Mouse (Mus musculus) brain, embryonic 14.5 days (tissue): Measurements from ENCODE around the gene Dkkl1. TPM values are rescaled to one million over a fixed set of nuclear protein-coding genes. Genes with fewer than 3 reads are reported as not detected.

Experiments
- DNase-seq: peaks from one replicate; pipeline ENCODE4 v3.0.0-alpha.2; 2011; ENCODE audit warnings: low read depth
- CTCF ChIP-seq: fragments of 200-500 bp; IDR thresholded peaks from 2 replicates; pipeline ENCODE4 v1.5.1; 2012; ENCODE audit warnings: inconsistent platforms, mild to moderate bottlenecking, moderate library complexity, borderline replicate concordance; ENCODE audit not compliant: insufficient read depth, insufficient read length; ENCODE audit errors: extremely low read depth
- POLR2A ChIP-seq: fragments of 200-500 bp; IDR thresholded peaks from 2 replicates; pipeline ENCODE4 v1.6.1; 2012; ENCODE audit warnings: mild to moderate bottlenecking, inconsistent platforms, borderline replicate concordance; ENCODE audit not compliant: poor library complexity, insufficient read depth, insufficient read length, severe bottlenecking; ENCODE audit errors: extremely low read depth
- polyA plus RNA-seq: library from polyadenylated mRNA; depleted of rRNA; stranded (reverse); fragments of >200 nt; gene quantifications from 2 replicates; pipeline ENCODE4 v1.2.3, GENCODE M21; 2012

Dkkl1 gene
- polyA plus RNA-seq, 1 experiment: 2.1 TPM

DNA sequence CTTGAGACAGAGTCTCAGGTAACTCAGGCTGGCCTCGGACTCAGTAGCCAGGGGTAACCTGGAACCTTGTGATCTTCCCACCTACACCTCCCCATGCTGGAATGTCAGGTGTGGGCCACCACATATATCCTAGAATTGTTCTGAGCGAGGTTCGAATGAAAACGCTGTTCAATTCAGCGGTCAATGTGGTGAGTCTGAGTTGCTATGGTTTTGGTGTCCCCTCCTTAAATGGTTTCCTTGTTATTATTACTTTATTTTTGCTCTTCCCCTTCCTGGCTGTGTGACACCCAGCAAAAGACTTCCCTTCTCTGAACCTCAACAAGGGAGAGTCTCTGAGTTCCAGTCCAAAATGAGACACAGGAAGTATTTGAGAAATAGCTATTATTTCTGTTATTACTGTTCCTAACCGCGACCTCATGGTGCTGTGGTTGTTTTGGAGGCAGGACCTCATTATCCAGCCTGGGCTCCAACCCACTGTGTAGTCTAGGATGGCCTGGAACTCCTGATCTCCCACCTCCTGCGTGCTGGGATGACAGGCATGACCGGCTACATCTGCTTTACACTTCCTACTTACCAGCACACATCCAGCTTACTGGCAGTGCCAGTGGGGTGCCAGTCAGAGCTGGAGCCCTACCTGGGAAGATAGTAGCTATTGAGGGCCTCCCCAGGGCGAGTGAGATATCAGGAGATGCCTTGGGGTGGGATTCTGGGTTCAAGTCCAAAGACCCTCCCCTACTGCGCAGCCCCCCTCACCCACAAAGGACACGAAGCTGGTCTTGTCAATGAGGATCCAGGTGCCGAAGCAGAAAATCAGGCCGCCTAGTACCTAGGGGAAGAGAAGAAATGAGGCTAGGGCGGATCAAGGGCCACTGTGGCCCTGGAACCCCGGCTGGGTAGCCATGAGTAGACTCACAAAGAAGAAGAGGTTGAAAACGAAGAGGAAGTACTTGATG, 26.1 kb upstream of the Dkkl1 start:
- DNase-seq: no peak
- TF ChIP-seq POLR2A (no peak), CTCF (no peak)

GRCm38 (mm10) chr7:45235656-45236180, 23.8 kb upstream of the Dkkl1 start:
- no peak for DNase-seq
- TF ChIP-seq POLR2A (no peak), CTCF (no peak)

DNA sequence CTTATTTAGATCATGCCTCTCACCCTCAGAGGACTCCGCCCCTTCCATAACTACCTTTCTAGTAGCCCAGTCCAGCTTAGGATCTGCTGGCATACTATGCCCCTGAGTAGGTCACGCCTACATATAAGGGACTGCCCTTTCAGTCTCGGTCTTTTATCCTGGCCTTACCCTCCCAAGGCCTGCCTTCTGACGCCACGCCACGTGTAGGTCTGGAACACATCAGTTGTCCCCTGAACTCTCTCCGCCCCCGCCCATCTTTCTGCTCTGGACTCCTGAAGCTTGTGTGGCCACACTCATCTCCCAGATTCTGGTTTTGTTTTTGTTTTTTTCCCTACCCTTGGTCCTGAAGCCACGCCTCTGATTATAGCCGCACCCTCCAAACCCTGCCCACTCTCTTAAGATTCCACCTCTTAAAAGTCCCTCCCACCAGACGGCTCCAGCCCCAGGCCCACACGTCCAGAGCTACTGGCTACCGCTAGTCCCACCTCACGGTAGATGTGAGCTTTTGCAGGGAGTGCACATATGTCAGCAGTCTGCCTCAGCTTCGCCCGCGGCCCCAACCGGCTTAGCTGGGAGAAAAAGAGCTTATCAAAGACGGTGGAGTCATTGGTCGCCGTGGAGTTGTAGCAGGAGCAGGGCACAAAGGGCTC, 23.1 kb upstream of the Dkkl1 start:
- TF ChIP-seq POLR2A (peak; percentile 23; the same call in 1 of the 2 replicates), CTCF (no peak)
- peak; percentile 89 for DNase-seq

DNA sequence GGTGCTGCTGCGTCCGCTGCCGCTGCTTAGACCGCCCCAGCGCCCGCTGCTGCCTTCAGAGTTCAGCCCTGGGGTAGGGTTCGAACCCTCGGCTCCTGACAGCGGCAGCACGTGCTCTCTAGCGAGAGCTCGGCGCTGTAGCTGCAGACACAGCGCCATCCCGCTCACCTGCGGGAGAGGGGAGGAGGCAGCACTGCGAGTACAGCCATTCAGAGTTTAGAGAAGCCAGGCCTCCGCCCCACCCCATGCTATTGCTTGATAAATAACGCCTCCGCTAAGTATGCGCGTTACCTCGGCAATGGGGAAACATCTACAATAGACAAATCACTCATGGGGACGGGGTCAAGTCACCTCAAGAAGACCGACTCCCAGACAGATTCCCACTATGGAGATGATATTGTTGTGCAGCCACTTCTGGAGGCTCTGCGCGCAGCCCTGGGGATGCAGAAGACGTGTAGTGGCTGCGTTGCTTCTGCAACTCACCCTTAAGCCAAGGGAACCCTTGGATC, 22.4 kb upstream of the Dkkl1 start:
- TF ChIP-seq CTCF (no peak), POLR2A (no peak)
- DNase-seq: peak; percentile 51

DNA sequence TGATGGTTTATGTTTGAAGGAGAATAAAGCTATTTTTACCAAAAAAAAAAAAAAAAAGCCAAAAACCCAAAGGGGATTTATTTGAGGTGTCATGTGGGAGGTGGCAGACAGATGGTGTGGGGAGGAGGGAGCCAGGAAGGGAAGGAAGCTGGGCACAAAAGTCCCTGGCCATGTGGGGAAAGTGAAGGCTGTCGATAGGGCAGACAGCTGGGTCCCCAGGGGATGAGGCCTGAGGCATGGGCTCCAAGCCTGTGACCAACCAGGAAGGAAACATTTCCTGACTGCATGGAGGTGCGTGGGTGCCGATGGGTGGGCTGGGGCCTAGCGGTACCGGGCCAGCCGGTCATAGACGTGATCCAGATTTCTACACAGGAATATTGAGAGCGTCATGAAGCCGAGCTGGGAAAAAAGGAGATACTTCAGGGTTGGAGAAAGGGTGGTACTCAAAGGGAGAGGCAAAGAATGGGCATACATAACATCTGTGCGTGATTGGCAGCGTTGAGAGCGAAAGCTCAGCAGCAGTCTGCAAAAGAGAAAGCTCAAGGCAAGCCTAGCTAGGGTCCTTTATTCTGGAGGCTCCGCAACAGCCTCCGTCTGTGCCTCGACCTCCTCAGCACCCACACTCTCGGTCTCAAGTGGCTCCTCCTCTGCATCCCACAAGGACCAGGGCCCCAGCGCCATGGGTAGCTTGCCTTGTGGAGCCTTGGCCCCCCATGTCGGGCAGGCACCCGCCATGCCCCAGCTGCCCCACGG, 21.8 kb upstream of the Dkkl1 start:
- DNase-seq: peak; percentile 83
- TF ChIP-seq CTCF (no peak), POLR2A (no peak)

DNA sequence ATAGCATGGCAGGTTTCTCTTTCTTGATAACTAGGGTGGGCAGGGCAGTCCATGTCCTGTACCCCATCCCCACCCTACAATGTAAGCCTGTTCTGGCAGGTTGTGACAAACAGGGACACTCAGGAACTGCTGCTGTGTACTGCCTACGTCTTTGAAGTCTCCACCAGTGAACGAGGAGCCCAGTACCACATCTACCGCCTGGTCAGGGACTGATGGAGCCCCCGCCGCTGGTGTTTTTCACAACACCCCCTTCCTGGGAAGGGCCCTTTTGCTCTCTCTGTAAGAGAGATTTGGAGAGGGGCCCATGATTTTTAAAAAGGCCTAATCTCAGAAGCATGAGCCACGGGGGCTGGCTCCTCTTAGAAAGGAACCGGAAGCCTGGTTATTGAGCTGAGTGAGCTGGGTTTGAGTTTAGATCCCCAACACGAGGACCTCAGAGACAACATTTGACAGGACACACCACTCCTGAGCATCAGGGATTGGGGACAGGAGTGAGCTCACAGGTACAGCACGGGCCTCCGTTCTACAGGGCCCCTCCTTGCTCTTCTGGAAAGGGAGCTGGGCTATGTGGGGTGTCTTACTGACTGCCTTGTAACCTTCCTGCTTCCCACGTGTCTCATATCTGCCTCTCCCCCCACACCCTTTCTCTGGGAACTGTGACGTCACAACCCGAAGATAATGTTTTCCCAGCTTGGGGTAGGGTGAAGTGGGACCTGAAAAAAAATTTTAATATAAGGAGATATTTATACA, 20.9 kb upstream of the Dkkl1 start:
- no peak for DNase-seq
- no peak for TF ChIP-seq POLR2A
- no peak for TF ChIP-seq CTCF

DNA sequence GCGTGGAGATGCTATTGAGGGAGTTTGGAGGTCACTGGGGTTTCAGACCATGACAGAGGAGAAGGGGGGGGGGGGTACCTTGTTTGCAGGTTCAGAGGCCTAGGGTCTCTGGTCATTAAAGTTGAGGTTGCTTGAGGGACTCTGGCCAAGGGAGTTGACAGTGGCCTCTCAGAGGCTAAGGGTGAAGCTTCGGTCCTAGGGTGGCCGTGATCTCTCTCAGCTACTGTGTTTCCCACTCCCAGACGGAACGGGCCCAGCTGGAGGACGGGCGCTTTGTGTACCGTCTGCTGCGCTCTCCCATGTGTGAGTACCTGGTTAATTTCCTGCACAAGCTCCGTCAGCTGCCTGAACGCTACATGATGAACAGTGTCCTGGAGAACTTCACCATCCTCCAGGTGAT, 20.0 kb upstream of the Dkkl1 start:
- DNase-seq: no peak
- TF ChIP-seq CTCF (no peak), POLR2A (no peak)

DNA sequence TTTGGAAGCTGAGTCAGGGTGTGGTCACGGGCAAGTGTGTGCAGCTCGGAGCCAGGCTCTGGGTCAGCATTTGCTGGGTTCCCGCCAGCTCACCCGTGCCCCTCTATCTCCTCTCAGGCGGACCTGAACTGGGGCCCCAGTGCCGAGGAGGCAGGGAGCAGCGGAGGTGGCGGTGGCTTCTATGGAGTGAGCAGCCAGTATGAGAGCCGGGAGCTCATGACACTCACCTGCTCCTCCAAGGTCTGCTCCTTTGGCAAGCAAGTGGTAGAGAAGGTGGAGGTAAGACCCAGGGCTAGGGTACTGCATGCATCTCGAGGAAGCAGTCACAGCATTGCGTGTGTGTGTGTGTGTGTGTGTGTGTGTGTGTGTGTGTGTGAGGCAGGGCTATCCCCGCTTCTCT, 19.2 kb upstream of the Dkkl1 start:
- DNase-seq: no peak

GRCm38 (mm10) chr7:45229459-45230203, 17.7 kb upstream of the Dkkl1 start:
- no peak for TF ChIP-seq POLR2A
- TF ChIP-seq CTCF: no peak
- no peak for DNase-seq

More for the DNA sequence above, 19.2 kb upstream of the Dkkl1 start:
- TF ChIP-seq POLR2A (no peak), CTCF (no peak)
